Mouse (Mus musculus): ENCODE results near the gene Ndufc1. TPM values are rescaled to one million over a fixed set of nuclear protein-coding genes. Genes with fewer than 3 reads are reported as not detected.
A peak's percentile ranks its signal among the peaks of the same experiment; 100 is the strongest.
"Not testable (repeated sequence)": the region's sequence is repeated elsewhere in the genome, so short reads cannot be mapped to it uniquely, and the experiment has no call there.

The Ndufc1 gene
- 100 to 1,000 TPM; 213 to 287 TPM for polyA plus RNA-seq (2017; shearing (Covaris generic))

- peak; percentile 94 for ATAC-seq
Measured at GRCm38 (mm10) chr3:51408561-51409183, at the start of gene Ndufc1. Gene Ndufc1, minus strand, starts transcription at chr3:51408988.

GRCm38 (mm10) chr3:51434871-51435595 lies 26.2 kb upstream of the Ndufc1 start:
- ATAC-seq: no peak

GRCm38 (mm10) chr3:51434364-51434763 lies 25.6 kb upstream of the Ndufc1 start:
- ATAC-seq: not testable (repeated sequence)

GRCm38 (mm10) chr3:51425394-51425793 lies 16.6 kb upstream of the Ndufc1 start:
- ATAC-seq: no peak

GRCm38 (mm10) chr3:51421921-51422320 lies 13.1 kb upstream of the Ndufc1 start:
- no peak for ATAC-seq

GRCm38 (mm10) chr3:51417966-51418365 lies 9.2 kb upstream of the Ndufc1 start:
- no peak for ATAC-seq

GRCm38 (mm10) chr3:51417485-51417884 lies 8.7 kb upstream of the Ndufc1 start:
- ATAC-seq: no peak

GRCm38 (mm10) chr3:51417135-51417458 lies 8.3 kb upstream of the Ndufc1 start:
- ATAC-seq: no peak

GRCm38 (mm10) chr3:51416364-51417134 lies 7.8 kb upstream of the Ndufc1 start:
- peak; percentile 51 for ATAC-seq

- ATAC-seq: peak; percentile 28
Measured at GRCm38 (mm10) chr3:51416073-51416363, 7.2 kb upstream of the Ndufc1 start.

GRCm38 (mm10) chr3:51415098-51416072 lies 6.6 kb upstream of the Ndufc1 start, which contains the start of gene Naa15:
Gene Naa15, plus strand, starts transcription at chr3:51415148.
- peak; percentile 69 for ATAC-seq

- ATAC-seq: no peak
Measured at GRCm38 (mm10) chr3:51413276-51413675, 4.5 kb upstream of the Ndufc1 start.

GRCm38 (mm10) chr3:51412457-51412856 lies 3.7 kb upstream of the Ndufc1 start:
- ATAC-seq: no peak

GRCm38 (mm10) chr3:51407870-51408560 lies 773 bp downstream of the Ndufc1 start:
- ATAC-seq: no peak

GRCm38 (mm10) chr3:51402628-51403027 lies 6.2 kb downstream of the Ndufc1 start:
- ATAC-seq: no peak

- ATAC-seq: not testable (repeated sequence)
Measured at GRCm38 (mm10) chr3:51402054-51402453, 6.7 kb downstream of the Ndufc1 start.

- no peak for ATAC-seq
Measured at GRCm38 (mm10) chr3:51400682-51401081, 8.1 kb downstream of the Ndufc1 start.

- no peak for ATAC-seq
Measured at GRCm38 (mm10) chr3:51399531-51399930, 9.3 kb downstream of the Ndufc1 start.

GRCm38 (mm10) chr3:51398667-51399066 lies 10.1 kb downstream of the Ndufc1 start:
- no peak for ATAC-seq

GRCm38 (mm10) chr3:51397700-51398299 lies 11.0 kb downstream of the Ndufc1 start:
- ATAC-seq: no peak
